Mouse (Mus musculus) megakaryocyte, embryonic 14.5 days (primary cell): Measurements from ENCODE around the gene Gbe1. TPM values are rescaled to one million over a fixed set of nuclear protein-coding genes. Genes with fewer than 3 reads are reported as not detected.
A peak's percentile ranks its signal among the peaks of the same experiment; 100 is the strongest.

ENCODE experiments used
- H3K27me3 ChIP-seq: replicated peaks from 2 replicates; pipeline ENCODE3; 2012; ENCODE audit warnings: inconsistent platforms
- H3K36me3 ChIP-seq: replicated peaks from 2 replicates; pipeline ENCODE3; 2012; ENCODE audit warnings: low read length, inconsistent platforms, mixed read lengths
- H3K4me1 ChIP-seq: 2 replicates; pipeline ENCODE4 v1.6.1; 2012; ENCODE audit warnings: inconsistent platforms
- H3K4me3 ChIP-seq: replicated peaks from 2 replicates; pipeline ENCODE3; 2012; ENCODE audit warnings: moderate library complexity, mild to moderate bottlenecking, inconsistent platforms
- H3K9me3 ChIP-seq: 2 replicates; pipeline ENCODE4 v1.6.1; 2012; ENCODE audit warnings: inconsistent platforms
- FLI1 ChIP-seq: IDR thresholded peaks from 2 replicates; pipeline ENCODE4 v1.6.1; 2012; ENCODE audit warnings: low read length, inconsistent platforms, mixed read lengths
- GATA1 ChIP-seq: IDR thresholded peaks from 3 replicates; pipeline ENCODE4 v1.6.1; 2012; ENCODE audit warnings: mixed read lengths, low read length, inconsistent platforms, borderline replicate concordance
- polyA plus RNA-seq: library from polyadenylated mRNA; stranded (reverse); fragments of >175 nt; gene quantifications from 2 replicates; pipeline ENCODE4 v1.2.3, GENCODE M21; 2012; ENCODE audit warnings: low replicate concordance; ENCODE audit not compliant: insufficient read depth

Gbe1 gene
- polyA plus RNA-seq, 1 experiment = 3.4 TPM

GRCm38 (mm10) chr16:70535224-70535623, 221.5 kb downstream of the Gbe1 start:
- Histone ChIP-seq H3K36me3 (peaks cover 4% of the 10 kb centered on the region), H3K4me1 (no peaks in the 10 kb centered on the region), H3K27me3 (no peaks in the 10 kb centered on the region), H3K9me3 (0 out of 2 replicates have a peak, but pooled peaks cover 5% of the 10 kb centered on the region), H3K4me3 (no peak overlapping the region)
- TF ChIP-seq GATA1 = no peak
- no peak for TF ChIP-seq FLI1

DNA sequence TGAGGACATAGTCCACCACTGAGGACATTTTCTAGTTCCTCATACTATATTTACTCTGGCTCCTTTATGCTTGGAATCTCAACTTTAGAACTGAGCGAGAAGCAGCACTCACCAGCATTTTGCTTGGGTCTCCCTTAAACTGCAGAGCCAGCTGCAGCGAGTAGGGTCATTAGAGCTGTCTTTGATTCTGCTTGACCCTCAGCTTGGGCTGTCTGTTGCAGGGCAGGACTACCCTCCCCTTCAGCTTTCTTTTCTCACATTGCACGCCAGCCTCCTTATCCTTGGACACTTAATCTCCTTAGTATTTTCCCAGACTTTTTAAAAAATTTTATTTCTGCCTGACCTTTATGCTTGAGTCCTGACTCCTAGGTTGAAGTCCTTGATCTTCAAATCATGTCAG, 237.1 kb downstream of the Gbe1 start:
- H3K27me3 ChIP-seq = no peaks in the 10 kb centered on the region
- no peaks in the 10 kb centered on the region for H3K9me3 ChIP-seq
- H3K36me3 ChIP-seq = no peaks in the 10 kb centered on the region
- no peak for TF ChIP-seq FLI1
- TF ChIP-seq GATA1 = no peak
- H3K4me3 ChIP-seq = no peak overlapping the region
- H3K4me1 ChIP-seq = no peaks in the 10 kb centered on the region

DNA sequence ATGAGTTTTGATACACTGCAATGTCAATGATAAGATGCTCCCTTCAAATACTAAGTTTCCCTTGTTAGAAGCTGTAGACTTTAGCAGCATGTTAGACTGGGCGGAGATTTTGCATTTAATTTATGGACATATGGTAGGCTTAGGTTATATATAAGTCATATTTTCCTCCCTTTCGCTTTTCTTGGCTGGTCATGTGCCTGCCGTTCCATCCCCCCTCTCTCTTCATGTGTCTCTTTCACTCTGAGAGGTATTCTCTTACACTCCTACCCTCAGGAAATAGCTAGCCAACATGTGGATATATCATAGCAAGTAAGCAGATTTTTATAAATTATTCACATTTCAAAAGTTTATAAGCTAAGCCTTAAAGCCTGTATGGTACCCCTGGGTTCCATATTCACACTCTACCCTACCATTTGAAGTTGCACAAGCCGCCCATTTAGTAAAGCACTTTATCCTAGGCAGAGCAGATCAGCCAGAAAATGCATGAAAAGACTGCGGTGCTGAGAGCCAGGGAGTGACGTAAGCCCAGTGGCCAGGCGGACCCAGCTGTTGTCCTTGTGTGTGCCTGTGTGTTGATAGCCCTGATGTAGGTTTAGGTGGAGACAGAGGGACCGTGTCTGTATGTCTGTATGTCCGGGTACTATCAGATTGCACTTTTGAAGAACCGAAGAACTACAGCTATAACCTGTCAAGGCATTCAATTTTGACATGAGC, 248.0 kb downstream of the Gbe1 start:
- TF ChIP-seq GATA1 (no peak), FLI1 (no peak)
- Histone ChIP-seq H3K4me1 (no peaks in the 10 kb centered on the region), H3K4me3 (peak overlapping the region; percentile 62), H3K27me3 (no peaks in the 10 kb centered on the region), H3K9me3 (peaks cover 11% of the 10 kb centered on the region; the same call in 1 of the 2 replicates), H3K36me3 (no peaks in the 10 kb centered on the region)

- TF ChIP-seq FLI1 (no peak), GATA1 (no peak)
- Histone ChIP-seq H3K4me3 (no peak overlapping the region), H3K4me1 (no peaks in the 10 kb centered on the region), H3K9me3 (peaks cover 11% of the 10 kb centered on the region; the same call in 1 of the 2 replicates), H3K36me3 (no peaks in the 10 kb centered on the region), H3K27me3 (no peaks in the 10 kb centered on the region)
Measured at GRCm38 (mm10) chr16:70562574-70562973, 248.8 kb downstream of the Gbe1 start.

- Histone ChIP-seq H3K4me3 (no peak overlapping the region), H3K27me3 (no peaks in the 10 kb centered on the region), H3K4me1 (no peaks in the 10 kb centered on the region), H3K36me3 (no peaks in the 10 kb centered on the region), H3K9me3 (peaks cover 11% of the 10 kb centered on the region; the same call in 1 of the 2 replicates)
- TF ChIP-seq GATA1 (no peak), FLI1 (no peak)
Measured at GRCm38 (mm10) chr16:70563456-70563855, 249.7 kb downstream of the Gbe1 start.

GRCm38 (mm10) chr16:70568341-70569265, 254.9 kb downstream of the Gbe1 start:
- Histone ChIP-seq H3K4me1 (no peaks in the 10 kb centered on the region), H3K4me3 (no peak overlapping the region), H3K27me3 (no peaks in the 10 kb centered on the region), H3K36me3 (no peaks in the 10 kb centered on the region), H3K9me3 (0 out of 2 replicates have a peak, but pooled peaks cover 5% of the 10 kb centered on the region)
- TF ChIP-seq GATA1 (no peak), FLI1 (no peak)

GRCm38 (mm10) chr16:70585964-70586363, 272.2 kb downstream of the Gbe1 start:
- H3K27me3 ChIP-seq = no peaks in the 10 kb centered on the region
- H3K4me1 ChIP-seq = no peaks in the 10 kb centered on the region
- TF ChIP-seq GATA1 = no peak
- TF ChIP-seq FLI1 = no peak
- no peaks in the 10 kb centered on the region for H3K9me3 ChIP-seq
- no peaks in the 10 kb centered on the region for H3K36me3 ChIP-seq
- no peak overlapping the region for H3K4me3 ChIP-seq

DNA sequence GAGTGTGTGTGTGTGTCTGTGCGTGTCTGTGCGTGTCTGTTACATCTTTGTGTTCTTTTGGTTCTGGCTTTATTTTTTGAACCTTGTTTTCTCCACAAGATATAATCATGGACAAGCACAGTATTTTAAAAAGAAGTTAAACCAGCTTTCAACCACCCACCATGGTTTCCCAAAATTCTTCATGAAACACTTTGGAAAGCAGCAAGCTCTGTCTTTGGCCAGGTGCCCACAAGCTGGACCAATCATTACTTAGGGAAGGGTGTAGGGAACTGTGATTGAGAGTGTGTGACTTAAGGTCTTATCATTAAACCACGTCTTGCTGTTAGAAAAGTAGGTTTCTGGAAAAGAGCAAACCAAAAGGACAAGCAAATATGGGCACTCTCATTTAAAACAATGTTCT, 288.6 kb downstream of the Gbe1 start:
- no peaks in the 10 kb centered on the region for H3K36me3 ChIP-seq
- no peaks in the 10 kb centered on the region for H3K9me3 ChIP-seq
- H3K27me3 ChIP-seq = no peaks in the 10 kb centered on the region
- H3K4me1 ChIP-seq = no peaks in the 10 kb centered on the region
- no peak overlapping the region for H3K4me3 ChIP-seq
- TF ChIP-seq FLI1 (no peak), GATA1 (no peak)

GRCm38 (mm10) chr16:70608358-70608757, 294.6 kb downstream of the Gbe1 start:
- H3K27me3 ChIP-seq = no peaks in the 10 kb centered on the region
- no peaks in the 10 kb centered on the region for H3K36me3 ChIP-seq
- no peaks in the 10 kb centered on the region for H3K4me1 ChIP-seq
- no peak overlapping the region for H3K4me3 ChIP-seq
- no peaks in the 10 kb centered on the region for H3K9me3 ChIP-seq
- TF ChIP-seq FLI1 (no peak), GATA1 (no peak)

- Histone ChIP-seq H3K27me3 (no peaks in the 10 kb centered on the region), H3K9me3 (peaks cover 17% of the 10 kb centered on the region; the same call in 1 of the 2 replicates), H3K36me3 (no peaks in the 10 kb centered on the region), H3K4me3 (no peak overlapping the region), H3K4me1 (no peaks in the 10 kb centered on the region)
- TF ChIP-seq GATA1 (no peak), FLI1 (no peak)
Measured at GRCm38 (mm10) chr16:70617691-70618090, 303.9 kb downstream of the Gbe1 start.
